Mouse (Mus musculus): ENCODE results near the gene Gm11985.

Gm11985 gene

GRCm38 (mm10) chr11:7153081-7153480 lies 35.3 kb downstream of the Gm11985 start:
- DNase-seq (ENCODE audit: low spot score): no peak

- DNase-seq (ENCODE audit: low spot score): no peak
Measured at GRCm38 (mm10) chr11:7152371-7152770, 36.0 kb downstream of the Gm11985 start.

GRCm38 (mm10) chr11:7150511-7150910 lies 37.9 kb downstream of the Gm11985 start:
- DNase-seq (ENCODE audit: low spot score): no peak

GRCm38 (mm10) chr11:7149471-7149870 lies 38.9 kb downstream of the Gm11985 start:
- DNase-seq (ENCODE audit: low spot score): no peak

- DNase-seq (ENCODE audit: low spot score): no peak
Measured at GRCm38 (mm10) chr11:7147945-7148344, 40.4 kb downstream of the Gm11985 start.

GRCm38 (mm10) chr11:7147536-7147935 lies 40.8 kb downstream of the Gm11985 start:
- DNase-seq (ENCODE audit: low spot score): no peak

GRCm38 (mm10) chr11:7145221-7145620 lies 43.1 kb downstream of the Gm11985 start:
- DNase-seq (ENCODE audit: low spot score): no peak

- DNase-seq (ENCODE audit: low spot score): no peak
Measured at GRCm38 (mm10) chr11:7144369-7144768, 44.0 kb downstream of the Gm11985 start.

- DNase-seq (ENCODE audit: low spot score): peak; percentile 55
Measured at GRCm38 (mm10) chr11:7142725-7143124, 45.6 kb downstream of the Gm11985 start.

- DNase-seq (ENCODE audit: low spot score): no peak
Measured at GRCm38 (mm10) chr11:7140449-7140848, 47.9 kb downstream of the Gm11985 start.

GRCm38 (mm10) chr11:7138370-7138769 lies 50.0 kb downstream of the Gm11985 start:
- DNase-seq (ENCODE audit: low spot score): no peak

GRCm38 (mm10) chr11:7136246-7136855 lies 52.0 kb downstream of the Gm11985 start:
- DNase-seq (ENCODE audit: low spot score): no peak

- no peak for DNase-seq (ENCODE audit: low spot score)
Measured at GRCm38 (mm10) chr11:7135763-7136162, 52.6 kb downstream of the Gm11985 start.

GRCm38 (mm10) chr11:7135301-7135700 lies 53.1 kb downstream of the Gm11985 start:
- DNase-seq (ENCODE audit: low spot score): no peak

- DNase-seq (ENCODE audit: low spot score): no peak
Measured at GRCm38 (mm10) chr11:7134319-7134718, 54.0 kb downstream of the Gm11985 start.

- DNase-seq (ENCODE audit: low spot score): no peak
Measured at GRCm38 (mm10) chr11:7133736-7134135, 54.6 kb downstream of the Gm11985 start.

Measured in ovary, adult 18-20 months (tissue).